Mouse (Mus musculus): ENCODE data around the gene Amz1.

DNA sequence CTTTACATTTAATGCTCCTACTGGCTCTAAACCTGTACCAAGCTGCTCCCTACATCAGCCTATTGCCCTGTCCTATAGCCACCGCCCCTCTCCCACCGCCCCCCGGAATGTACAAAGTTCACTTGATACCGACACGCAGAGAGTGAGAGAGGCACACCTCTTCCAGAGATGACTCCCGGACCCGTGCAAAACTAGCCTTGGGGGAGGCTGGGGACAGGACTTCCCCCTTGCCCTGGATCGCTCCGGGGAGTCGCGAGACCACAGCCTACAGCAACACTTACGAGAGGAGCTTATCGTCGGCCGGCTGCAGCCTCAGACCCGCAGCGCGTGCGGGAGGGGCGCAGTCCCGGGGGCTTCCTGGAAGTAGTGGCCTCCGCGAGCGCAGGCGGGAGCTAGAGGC, 22.3 kb upstream of the Amz1 start:
- TF ChIP-seq CTCF (IDR thresholded peaks at IDR 0.05; ENCODE audit: insufficient read depth, low read length) = no peak
- TF ChIP-seq POLR2A (IDR thresholded peaks at IDR 0.05; ENCODE audit: borderline replicate concordance, extremely low read depth, low read depth, low read length) = no peak
